Mouse (Mus musculus) common myeloid progenitor, adult 5-6 weeks (primary cell): ENCODE results near the gene Cabs1. TPM values are rescaled to one million over a fixed set of nuclear protein-coding genes. Genes with fewer than 3 reads are reported as not detected.

Experiments used
- ATAC-seq: replicated peaks from 2 replicates; pipeline ENCODE4 v1.8.0; 2016; ENCODE audit warnings: low read depth, mild to moderate bottlenecking, moderate TSS enrichment, inconsistent platforms; ENCODE audit not compliant: poor library complexity, severe bottlenecking
- total RNA-seq: library from RNA; stranded (forward); fragments of 200-1000, 187-1606 nt; gene quantifications from 2 replicates; pipeline ENCODE4 v1.2.3, GENCODE M21; 2017

The Cabs1 gene
- not detected in 2 replicates for total RNA-seq

GRCm38 (mm10) chr5:87979139-87979538 is at the start of gene Cabs1:
Cabs1 (plus strand) TSS chr5:87979439.
- no peak for ATAC-seq

DNA sequence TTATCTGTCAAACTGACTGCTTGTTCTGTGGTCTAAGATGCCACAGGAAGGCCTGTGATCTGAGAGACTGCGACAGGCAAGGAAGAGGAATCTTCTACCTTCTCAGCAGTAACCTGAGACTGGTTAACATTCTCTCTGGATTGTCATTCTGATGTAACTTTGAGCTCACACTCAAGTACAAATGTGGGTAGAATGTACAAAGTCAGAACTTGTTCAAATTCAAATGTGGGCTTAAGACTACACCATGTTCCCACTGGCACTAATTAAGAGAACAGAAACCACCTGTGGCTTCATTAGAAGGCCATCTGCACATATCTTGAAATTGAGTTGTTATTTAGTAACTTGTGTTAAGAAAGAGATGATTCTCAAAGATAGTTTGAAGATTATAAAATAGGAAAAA is 47.6 kb upstream of the Cabs1 start:
- no peak for ATAC-seq

DNA sequence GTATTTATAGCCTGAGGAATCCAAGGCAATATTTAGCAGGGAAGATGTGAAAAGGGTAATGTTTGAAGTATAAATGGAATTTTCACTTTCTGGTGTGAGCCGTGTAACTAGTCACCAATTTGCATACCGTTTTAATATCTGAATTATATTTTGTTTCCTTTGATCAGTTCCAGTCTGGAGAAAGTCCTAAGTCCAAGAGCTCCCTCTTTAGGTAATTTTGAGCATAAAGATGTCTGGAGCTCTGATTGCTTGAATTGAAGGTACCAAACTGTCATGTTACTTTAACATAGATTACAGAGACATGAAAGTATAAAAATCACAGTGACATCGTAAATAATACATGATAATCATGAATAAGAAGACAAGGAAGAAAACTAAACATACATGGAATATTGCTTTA is 38.5 kb upstream of the Cabs1 start:
- no peak for ATAC-seq

DNA sequence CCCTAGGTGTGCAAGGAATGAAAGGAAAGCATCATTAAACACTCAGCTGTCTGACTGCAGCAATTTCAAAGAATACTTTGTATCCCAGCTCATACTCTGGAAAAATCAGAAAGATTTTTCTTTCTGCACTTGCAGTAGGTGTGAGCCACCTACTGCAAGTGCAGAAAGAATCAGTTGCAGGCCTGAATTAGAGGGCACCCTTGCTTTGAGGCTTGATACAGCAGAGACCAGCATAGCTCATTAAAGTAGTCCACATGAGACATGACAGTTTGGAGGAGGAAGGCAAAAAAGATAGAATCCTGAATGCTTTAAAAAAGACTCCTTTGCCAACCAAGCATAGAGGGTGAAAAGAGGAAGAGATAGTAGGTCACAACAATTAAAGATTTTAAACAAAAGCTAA is 36.7 kb upstream of the Cabs1 start:
- no peak for ATAC-seq

DNA sequence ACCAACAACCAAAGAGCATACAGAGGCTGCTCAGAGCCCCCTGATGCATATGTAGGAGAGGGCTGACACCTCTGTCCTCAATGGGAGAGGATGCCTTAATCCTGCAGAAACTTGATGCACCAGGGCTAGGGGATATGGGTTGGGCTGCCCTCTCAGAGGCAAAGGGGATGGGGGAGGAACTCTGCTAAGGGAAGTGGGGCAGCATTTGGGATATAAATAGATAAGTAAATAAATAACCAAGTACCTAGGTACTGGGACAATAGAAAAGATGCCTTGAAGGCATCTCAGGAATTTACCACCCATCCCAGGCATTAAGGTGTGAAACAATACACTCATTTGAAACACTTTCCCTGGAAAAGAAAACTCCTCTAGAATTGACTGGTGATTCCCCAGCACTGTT is 27.4 kb upstream of the Cabs1 start:
- no peak for ATAC-seq

DNA sequence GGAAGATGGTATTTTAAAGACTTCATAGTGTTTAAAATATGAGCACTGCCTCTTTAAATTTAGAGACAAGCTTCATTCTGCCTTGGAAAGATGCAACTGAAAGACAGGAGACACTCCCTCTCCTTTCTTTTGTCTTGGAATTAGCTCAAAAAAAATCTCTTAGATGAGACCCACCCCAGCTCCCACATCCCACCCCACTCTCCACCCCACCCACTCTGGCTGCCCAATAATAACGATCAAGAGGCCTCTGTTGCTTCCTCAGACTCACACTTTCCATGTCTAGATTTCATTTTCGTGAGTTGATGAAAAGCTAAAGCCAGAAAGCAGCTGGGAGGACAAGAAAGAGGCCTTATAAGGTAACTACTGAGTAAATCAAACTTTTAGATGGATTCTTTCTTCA is 10.0 kb upstream of the Cabs1 start, which contains the start of the genes 2310003L06Rik and Gm28434:
Gene 2310003L06Rik (plus strand): TSS at position 259 of the 400 bp plus-strand sequence.
Gene Gm28434 (plus strand): TSS at position 317 of the 400 bp plus-strand sequence.
- ATAC-seq, result no peak

DNA sequence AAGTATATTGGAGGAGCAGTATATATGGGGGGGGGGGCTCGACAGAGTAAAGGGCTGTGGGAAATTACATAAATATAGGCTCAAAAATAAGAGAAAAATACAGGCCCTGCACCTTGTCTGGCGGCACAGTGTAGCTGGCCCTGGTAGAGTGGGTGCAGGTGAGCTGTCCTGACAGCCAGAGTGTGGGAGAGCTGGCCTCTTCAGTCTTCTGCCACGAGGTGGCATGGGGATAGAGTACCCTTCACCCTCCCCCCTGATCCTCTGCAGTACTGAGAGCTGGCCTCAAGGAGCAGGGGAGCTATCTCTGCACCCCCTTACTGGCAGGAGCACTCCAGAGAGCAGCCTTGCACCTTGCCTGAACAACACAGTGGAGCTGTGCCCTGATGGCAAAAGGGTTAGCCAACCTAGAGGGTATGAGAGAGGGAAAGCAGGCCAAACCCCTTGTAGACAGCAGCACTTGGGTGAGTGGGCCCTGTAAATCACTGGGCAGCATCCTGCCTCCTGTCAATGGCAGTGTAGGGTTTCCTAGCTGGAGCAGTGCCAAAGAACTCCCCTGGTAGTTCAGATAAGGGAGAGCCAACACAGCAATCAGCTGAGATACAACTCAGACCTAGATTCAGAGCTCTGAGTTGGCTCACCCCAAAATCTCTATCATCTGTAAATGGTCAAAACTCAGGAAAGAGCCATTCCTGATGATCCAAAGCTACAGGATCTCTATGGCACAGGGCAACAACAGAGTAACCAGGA is 3.4 kb downstream of the Cabs1 start:
- ATAC-seq, result no peak

DNA sequence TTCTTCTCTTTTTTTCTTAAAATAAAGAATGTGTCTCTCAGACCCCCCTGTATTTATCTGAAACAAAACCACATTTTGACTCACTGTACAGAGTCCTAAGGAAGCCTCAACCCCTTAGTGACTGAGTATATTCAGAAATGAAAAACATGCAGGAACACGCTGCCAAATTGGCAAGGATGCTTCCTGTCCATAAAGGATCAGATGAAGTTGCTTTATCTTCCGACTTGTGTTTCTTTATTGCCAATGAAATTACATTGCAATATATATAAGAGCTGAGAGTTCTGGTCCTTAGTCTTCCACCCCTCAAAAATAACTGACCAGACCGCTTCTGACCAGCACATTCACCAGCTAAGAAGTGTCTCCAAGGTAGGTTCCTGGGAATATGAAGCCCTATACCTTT is 23.0 kb downstream of the Cabs1 start, which contains the start of gene Smr3a:
Gene Smr3a (plus strand): TSS at position 301 of the 400 bp plus-strand sequence.
- ATAC-seq, result no peak

GRCm38 (mm10) chr5:88005241-88005640 is 26.0 kb downstream of the Cabs1 start:
- ATAC-seq, result no peak

Other genes starting within 250 kb of the Cabs1 start
- not detected in 2 replicates for gene Csn1s2a, start 204.9 kb upstream of the Cabs1 start, total RNA-seq
- gene Csn1s2b, start 171.4 kb upstream of the Cabs1 start, total RNA-seq, result not detected in 2 replicates
- not detected in 2 replicates for gene Prr27, start 153.8 kb upstream of the Cabs1 start, total RNA-seq
- gene Odam, start 94.4 kb upstream of the Cabs1 start, total RNA-seq, result not detected in 2 replicates
- gene Csn3, start 53.9 kb upstream of the Cabs1 start, total RNA-seq, result not detected in 2 replicates
- not detected in 2 replicates for gene 2310003L06Rik, start 10.0 kb upstream of the Cabs1 start, total RNA-seq
- gene Gm28434, start 9.9 kb upstream of the Cabs1 start, total RNA-seq, result not detected in 2 replicates
- not detected in 2 replicates for gene Smr3a, start 23.1 kb downstream of the Cabs1 start, total RNA-seq
- not detected in 2 replicates for gene Smr2, start 107.1 kb downstream of the Cabs1 start, total RNA-seq
- not detected in 2 replicates for gene Gm11116, start 132.1 kb downstream of the Cabs1 start, total RNA-seq
- gene Gm11115, start 174.7 kb downstream of the Cabs1 start, total RNA-seq, result not detected in 2 replicates